Mouse (Mus musculus) hematopoietic stem cell, adult 5-6 weeks (primary cell): ENCODE measurements around the gene Tram2. TPM values are rescaled to one million over a fixed set of nuclear protein-coding genes. Genes with fewer than 3 reads are reported as not detected.

ENCODE experiments used
- ATAC-seq, 2 experiments: fragments of 125-278 bp in 1 of 2; replicated peaks in 1 of 2; 2 replicates each; pipeline ENCODE4 v1.8.0; 2016 to 2017; ENCODE audit warnings: inconsistent platforms in 2 of 2, mild to moderate bottlenecking in 2 of 2, moderate number of reproducible peaks in 2 of 2, low read depth in 1 of 2, moderate TSS enrichment in 1 of 2; ENCODE audit not compliant: low FRiP score in 2 of 2, poor library complexity in 2 of 2, severe bottlenecking in 2 of 2, insufficient read depth in 1 of 2, low TSS enrichment in 1 of 2
- total RNA-seq: library from RNA; stranded (forward); fragments of 172-1452, 232-1000 nt; gene quantifications from 2 replicates; pipeline ENCODE4 v1.2.3, GENCODE M21; 2017

Tram2 gene
- total RNA-seq, 1 experiment from 2014 or later: 1.9 TPM

DNA sequence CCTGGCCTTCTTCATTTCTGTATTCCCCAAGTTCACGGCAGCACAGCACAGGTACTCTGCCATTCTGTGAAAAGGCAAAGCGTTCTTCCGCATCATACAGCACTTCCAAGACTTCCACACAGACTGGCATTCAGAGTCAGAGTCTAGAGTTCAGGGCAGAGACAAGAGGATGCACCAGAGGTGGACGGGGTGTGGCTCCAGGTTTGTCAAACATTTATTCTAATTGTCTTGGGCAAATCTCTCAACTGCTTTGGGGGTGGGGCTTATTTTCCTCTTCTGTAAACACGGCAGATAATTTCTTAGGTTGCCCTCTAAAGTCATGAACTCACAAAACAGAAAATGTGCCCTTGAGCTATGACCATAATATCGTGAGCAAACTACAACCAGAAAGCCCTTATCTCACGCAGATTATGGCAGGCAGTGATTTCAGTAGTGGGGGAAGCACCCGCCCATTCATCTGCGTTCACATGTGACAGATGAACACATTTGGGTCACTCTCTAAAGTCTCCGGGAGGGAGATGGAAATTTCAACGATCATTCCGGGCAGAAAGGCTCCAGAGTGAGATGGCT lies 6.1 kb downstream of the Tram2 start:
- ATAC-seq: no peak

GRCm38 (mm10) chr1:21070658-21071057 lies 8.4 kb downstream of the Tram2 start:
- no peak for ATAC-seq

DNA sequence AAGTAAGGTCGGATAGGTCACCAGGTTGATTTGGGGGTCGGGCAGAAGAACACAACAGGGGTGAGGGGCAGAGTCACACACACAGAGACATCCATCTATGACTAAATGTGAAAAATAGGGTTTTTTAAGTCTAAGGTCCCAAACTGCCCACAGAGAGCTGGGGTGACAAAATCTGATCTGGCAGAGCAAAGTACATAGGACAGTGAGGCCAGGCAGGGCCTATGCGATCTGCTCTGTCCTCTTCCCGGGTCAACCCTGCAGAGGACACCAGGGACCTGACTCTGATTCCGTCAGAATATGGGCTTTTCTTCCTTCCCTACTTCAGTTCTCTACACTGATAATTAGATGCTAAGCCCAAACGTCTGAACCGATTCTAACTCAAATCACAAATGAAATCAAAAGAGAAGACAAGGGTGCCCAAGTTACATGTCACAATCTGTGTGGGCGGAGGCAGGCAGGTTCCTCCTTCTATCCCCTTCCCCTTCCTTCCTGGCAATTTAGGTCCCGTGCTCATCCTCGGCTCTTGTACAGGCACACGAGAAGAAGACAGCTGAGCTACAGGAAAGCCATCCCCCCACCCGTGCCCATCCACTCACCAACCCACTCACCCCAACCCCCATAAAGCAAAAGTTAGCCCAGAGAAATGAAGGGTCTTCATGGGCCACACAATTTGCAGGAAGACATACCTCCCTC lies 9.1 kb downstream of the Tram2 start:
- no peak for ATAC-seq

DNA sequence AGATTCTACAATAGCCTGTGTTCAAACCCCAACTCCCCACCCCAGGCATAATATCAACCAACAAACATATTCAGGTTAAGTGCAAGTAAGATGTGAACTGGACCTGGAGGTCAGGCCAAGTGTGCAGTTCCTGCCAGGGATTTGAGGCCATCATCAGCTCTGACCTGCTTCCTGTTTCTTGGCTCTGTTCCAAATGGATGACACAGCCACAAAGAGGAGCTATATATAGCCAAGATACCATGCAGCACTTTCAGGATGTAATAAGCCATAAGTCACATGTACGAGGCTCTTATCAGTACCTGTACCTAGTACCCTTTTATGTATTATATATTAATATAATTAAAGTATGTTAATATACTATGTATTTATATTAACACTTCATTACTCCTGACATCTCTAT lies 10.5 kb downstream of the Tram2 start:
- peak in 1 of 2 experiments; percentile 24; a peak in 1 of 4 replicates for ATAC-seq

DNA sequence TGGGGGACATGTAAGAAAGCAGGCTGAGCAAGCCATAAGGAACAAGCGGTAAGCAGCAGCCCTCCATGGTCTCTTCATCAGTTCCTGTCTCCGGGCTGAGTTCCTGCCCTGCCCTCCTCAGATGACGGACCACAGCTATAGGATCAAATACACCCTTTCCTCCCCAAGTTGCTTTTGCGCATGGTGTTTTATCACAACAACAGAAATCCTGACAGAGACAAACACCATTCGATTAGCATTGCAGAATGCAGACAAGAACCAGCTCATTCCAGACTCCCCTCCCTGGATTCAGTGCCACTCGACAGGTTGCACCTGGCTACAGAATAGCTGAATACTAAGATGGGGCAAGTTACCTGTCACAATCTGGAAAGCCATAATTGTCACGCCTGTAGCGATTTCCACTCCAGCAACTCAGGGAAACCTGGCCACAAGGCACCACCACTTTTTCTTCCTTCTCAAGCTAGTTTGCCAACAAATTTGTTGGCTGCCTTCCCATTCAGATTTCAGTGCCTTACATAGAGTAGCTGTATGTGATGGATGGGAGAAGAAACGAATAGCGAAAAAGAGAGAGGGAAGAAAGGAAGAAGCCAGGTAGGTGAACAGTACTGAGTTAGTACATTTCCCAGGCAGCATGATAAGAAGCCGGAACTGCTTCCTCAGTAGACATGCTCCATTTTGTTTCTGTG lies 11.3 kb downstream of the Tram2 start:
- no peak for ATAC-seq

DNA sequence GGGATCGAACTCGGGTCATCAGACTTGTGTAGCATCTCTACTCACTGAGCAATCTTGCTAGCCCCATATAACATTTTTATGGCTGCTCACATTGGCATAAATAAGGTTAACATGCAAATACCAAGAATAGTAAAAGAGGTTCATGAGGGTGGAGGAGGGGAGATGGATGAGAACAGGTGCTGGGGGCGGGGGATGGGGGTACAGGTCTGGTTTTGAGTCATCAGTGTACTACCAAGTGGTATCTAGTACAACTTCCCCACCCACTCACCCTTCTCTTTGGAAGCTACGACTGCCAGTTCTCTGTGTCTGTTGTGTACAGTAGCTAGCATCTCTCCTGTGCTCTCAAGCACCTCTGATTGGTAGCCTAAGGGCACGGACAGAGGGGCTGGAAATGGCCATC lies 14.9 kb downstream of the Tram2 start:
- ATAC-seq: no peak

DNA sequence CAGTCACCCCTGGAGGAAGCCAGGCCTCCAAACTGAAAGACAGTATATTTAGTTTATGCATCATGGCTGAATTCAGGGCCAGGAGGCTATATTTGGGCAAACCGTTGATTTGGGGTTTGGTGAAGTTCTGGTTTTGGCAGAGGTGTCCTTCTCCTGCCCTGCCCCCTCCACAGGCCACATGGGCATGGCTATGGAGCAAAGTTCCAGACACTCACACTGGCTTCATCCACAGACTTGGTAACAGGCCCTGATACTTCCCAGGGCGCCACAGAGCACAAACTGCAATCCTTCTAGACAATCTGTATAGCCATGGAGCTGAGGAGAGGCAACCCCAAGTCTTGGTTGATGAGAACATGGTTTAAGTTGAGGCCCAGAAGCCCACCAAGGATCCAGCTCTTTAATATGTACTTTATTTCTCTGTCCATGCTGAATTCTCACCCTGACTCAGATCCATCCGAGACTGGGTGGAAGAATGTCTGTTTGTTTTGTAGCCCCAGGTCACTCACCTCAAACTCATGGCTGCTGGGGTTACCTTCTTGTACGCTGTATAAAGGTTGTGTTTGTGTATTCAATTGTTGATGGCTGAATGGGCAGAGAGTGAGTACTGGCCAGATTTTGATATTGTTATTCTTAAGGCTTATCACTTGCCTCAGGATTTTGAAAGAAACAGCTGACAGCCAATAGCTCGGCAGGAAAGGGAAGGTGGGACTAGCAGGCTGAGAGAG lies 19.5 kb downstream of the Tram2 start:
- ATAC-seq: no peak

GRCm38 (mm10) chr1:21053009-21053408 lies 26.0 kb downstream of the Tram2 start:
- ATAC-seq: no peak

- ATAC-seq: no peak
These were observed 26.4 kb downstream of the Tram2 start for GRCm38 (mm10) chr1:21052608-21053007.

- no peak for ATAC-seq
These were observed 26.9 kb downstream of the Tram2 start for GRCm38 (mm10) chr1:21052132-21052545.

DNA sequence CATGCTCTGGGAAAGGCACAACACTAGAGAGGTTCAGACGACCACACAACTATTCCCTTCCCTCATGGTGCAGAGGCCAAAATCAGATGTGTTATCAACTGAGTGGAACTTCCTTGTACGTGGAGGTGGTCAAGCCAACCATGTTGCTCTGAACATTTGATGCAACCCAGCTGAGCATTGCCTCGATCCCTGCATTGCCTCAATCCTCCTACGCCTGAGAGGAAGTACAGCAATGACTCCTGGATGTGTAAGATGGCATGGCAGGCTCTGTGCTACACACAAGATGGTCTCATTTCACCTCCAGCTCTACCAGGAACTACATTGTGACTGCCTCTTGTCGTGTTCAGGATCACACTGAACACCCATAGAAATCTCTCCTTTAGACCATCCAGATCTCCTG lies 30.0 kb downstream of the Tram2 start:
- no peak for ATAC-seq

DNA sequence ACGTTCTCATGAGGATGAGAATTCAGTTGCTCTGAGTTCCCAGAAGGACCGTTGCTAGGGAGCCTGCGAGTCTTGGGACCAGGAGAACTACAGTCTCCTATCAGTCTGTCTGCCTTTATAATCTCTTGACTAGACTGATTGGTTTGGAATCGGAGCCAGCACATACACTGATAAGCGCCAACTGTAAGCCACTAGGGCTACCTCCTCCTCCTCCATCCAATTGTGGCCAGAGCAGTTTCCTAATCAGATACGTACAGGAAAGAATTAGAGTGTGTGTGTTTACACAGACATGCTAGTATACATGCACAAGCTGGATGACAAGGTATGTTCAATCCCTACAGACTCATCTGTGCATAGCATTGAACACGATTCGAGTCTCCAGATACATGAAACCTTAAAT lies 30.6 kb downstream of the Tram2 start:
- no peak for ATAC-seq

GRCm38 (mm10) chr1:21042461-21042860 lies 36.6 kb downstream of the Tram2 start:
- no peak for ATAC-seq

DNA sequence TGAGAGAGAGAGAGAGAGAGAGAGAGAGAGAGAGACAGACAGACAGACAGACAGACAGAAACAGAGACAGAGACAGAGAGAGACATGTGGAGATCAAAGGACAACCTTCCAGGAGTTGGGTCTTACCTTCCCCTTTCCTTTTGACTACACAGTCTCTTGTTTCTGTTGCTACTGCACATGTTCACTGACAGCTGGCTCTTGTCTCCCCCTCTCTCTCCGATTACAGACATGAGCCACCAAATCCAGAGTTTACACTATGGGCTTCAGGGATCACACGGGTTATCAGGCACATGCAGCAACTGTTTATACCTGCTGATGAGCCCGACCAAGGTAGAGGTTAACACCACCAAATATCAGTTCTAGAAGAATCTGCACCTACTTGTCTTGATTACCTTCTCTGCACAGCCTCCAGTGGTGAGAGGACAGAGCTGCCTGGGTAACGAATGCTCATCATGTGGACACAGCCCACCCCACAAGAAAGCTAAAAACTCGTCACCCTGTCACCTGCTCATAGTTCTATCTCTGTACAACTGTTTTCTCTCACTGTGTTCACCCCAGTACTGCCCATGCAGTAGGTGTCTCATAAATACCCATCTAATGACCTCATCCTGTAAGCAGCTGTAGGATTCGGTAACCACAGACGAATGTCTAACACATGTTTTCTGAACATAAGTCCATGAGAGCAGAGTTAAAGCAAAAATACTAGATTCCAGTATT lies 38.3 kb downstream of the Tram2 start:
- ATAC-seq: no peak

GRCm38 (mm10) chr1:21040173-21040572 lies 38.9 kb downstream of the Tram2 start:
- no peak for ATAC-seq

GRCm38 (mm10) chr1:21039564-21039963 lies 39.5 kb downstream of the Tram2 start:
- ATAC-seq: no peak

DNA sequence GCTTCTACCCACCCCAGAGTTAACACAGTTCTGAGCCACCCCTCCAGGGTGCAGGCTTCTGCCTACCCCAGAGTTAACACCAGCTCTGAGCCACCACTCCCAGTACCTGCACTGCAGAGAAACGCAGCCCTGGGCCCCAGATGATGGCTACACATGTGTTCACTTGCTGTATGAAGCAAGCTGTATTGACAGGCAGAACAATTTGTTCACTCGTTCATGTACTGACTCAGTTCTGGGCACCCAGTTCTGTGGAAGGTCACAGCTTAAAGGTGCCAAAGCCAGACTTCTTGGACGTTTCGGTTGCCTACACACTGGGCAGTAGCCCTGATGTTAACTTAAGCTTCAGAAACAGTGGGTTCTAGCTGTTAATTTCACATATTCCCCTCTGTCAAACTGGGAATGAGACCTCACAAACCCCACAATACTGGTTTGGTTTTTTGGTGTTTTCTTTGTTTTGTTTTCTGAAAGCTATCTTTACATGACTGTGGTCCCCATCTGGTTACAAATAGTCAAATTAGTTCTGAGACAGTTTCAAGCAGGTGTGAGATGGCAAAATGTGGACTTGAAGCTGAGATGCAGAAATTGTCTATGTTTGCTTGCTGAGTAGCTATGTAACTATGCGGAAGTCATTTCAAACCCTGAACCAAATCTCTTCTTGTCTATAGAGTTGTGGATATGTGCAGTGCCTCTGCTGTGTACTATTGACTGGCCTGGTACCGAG lies 41.0 kb downstream of the Tram2 start:
- no peak for ATAC-seq
